Mouse (Mus musculus) ZHBTc4 (cell line): ENCODE data around the gene Camk1d.

Source experiments
- DNase-seq: peaks from one replicate; pipeline ENCODE4 v3.0.0-alpha.2; 2011; ENCODE audit warnings: low read depth, low spot score

Camk1d gene

DNA sequence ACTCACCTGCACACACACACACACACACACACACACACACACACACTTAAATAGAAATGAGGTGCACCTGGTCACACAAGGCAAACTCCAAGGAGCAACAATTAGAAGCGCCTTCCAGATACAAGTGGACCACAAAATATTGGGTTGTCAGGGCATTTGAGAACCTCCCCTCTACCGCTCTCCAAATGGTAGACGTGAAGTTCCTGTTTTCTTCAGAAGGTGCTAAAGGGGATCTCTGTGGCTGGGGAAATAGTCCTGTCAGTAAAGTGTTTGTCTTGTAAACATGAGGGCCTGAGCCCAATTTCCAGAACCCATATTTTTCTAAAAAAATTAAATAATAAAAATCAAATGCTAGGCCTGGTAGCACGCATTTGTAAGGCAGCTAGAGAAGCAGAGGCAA, 4.4 kb downstream of the Camk1d start:
- no peak for DNase-seq

DNA sequence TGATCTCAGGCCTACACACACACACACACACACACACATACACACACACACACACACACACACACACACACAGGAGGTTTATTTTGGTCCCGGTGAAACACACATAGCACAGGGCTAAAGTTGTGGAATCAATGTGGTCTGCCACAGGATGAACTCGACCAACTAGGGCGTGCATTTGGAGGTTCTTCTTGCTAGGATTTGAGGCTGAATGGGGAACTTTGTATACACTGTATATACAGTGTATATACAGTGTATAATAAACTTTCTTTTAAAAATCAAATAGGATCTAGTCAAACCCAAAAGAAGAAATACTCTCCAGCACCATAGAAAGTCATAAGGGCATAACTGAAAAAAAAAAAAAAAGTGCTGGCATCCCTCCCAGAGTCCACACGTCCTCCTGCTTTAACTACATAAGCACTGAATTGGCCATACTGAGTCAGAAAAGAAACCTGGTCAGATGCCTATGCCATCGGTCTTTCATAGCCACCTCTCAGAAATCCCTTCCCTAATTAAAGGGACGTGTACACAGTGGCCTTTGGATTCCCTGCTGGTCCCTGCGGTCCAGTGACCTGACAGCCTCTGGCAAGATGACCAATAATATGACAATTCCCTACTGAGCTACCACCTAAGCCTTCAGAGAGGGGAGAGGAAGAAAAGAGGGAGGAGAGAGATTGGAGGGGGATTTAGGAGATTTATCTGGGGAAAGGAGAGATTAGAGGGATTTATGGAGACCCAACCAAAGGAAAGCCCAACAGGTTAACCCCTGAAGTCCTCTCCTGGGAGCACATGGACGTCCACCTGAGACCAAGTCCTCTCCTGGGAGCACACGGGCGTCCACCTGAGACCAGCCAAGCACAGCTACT, 6.2 kb downstream of the Camk1d start:
- DNase-seq, result no peak

DNA sequence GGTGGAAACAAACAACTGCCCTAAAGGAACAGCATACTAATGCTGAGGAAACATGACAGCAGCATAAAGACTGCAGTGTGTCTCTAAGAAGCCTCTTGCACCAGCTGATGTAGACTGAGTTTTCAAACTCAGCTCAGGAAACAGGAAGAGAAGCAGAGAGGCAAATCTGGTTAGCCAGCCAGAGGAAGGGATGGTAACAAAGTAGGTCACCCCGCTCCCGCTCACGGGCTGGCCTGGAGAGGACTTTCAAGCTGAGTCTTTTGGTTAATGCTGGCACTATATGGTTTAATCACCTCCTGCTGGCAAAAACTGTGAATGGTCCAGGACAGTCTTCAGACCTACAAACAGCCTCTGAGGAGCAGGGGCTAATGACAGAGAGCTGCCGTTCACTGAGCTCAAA, 7.7 kb downstream of the Camk1d start:
- DNase-seq, result no peak

DNA sequence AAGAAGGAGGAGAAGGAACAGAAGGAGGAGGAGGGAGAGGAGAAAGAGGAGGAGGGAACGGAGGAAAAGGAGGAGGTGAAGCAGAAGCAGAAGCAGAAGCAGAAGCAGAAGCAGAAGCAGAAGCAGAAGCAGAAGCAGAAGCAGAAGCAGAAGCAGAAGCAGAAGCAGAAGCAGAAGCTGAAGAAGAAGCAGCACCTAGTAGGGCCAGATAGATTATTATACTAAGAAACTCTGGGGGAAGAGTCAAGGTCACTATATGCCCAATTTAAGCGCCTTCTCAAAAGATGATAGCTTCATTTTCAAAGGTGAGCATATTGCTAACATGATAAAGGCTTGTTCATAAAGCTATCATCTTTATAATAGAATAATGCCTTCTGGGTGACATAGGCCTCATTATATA, 11.9 kb downstream of the Camk1d start:
- no peak for DNase-seq

DNA sequence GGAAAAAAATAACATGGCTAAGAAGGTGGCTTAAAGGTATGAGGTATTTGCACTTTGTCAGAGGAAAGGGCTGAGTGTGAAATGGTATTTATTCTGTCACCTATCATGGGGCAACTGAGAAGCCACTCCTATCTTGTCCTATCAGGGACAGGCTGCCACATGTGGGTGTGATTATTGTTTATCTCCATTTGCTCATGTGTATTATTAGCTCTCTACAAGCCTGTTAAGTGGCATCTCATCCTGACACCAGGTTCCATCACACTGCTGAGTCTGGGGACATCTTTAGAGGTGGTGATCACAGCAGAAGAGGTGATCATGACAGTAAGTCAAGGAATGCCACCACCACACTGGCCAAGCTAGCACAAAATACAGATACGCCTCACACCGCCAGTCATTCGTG, 13.4 kb downstream of the Camk1d start:
- no peak for DNase-seq

DNA sequence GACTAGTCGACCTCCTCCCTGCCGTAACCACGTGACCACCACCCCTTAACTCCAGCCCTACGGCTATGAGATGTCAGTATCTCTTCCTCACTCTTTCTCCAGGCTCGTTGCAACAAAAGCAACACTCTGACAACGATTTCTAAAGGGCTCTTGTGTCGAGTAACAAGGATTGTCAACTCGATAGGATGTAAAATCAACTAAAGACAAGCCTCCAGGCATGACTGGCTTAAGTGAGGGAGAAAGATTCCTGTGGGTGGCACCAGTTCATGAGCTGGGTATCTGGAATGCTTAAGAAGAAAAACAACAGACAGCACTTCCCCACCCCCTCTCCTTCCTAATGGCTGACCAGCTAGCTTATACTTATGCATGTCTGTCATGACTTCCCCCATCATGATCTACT, 15.9 kb downstream of the Camk1d start:
- DNase-seq, result no peak

DNA sequence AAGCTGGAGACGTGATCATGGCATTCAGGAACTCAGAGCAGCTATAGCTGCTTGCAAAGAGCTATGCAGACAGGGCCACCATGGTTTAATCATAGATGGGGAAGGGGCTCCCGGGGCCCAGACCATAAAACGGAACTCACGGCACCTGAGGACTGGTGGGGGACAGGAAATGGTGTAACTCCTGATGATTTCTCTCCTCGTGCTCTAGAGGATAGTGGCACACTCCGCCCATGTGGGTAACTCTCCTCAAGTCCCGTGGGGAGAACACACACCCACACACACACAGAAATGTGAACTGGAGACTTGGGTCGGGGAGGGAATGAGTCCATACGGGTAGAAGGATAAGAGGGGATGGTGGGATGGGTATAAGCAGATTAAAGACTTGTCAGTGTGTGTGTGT, 20.2 kb downstream of the Camk1d start:
- DNase-seq, result peak; percentile 52

DNA sequence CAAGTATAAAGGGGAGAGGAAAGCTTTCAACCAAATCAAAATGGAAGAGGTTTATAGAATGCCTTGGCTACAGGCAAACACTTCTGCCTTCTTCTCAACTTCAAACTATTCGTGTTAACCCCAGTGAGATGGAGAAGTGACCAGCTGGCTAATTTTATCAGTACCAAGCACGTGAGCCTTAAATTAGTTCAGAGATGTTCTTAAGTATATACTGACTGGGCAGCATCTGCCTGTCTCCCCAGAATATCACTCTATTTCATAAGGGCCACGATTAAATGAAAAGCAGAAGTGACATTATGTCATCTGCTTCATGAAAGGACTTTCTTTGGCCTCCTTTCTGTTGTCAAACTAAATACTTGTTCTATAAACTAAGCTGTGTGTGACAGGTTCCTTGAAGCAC, 22.6 kb downstream of the Camk1d start:
- no peak for DNase-seq

DNA sequence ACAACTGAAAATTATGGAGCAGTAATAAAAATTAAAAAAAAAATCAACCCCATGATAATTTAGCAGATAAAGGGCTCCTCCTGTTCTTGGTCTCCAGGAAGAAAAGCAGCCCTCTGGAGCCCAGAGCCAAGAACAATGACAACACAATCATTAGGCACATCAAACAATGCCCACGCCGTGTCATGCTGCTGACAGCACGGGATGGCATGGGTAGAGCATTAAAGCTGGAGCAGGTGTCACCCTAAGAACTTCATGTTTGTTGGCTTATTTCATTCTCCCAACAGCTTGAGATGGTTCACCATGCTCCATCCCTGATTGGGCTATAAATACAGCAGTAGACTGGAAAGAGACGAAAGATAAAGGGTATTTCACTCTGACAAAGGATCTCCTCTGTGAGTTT, 30.9 kb downstream of the Camk1d start:
- no peak for DNase-seq

DNA sequence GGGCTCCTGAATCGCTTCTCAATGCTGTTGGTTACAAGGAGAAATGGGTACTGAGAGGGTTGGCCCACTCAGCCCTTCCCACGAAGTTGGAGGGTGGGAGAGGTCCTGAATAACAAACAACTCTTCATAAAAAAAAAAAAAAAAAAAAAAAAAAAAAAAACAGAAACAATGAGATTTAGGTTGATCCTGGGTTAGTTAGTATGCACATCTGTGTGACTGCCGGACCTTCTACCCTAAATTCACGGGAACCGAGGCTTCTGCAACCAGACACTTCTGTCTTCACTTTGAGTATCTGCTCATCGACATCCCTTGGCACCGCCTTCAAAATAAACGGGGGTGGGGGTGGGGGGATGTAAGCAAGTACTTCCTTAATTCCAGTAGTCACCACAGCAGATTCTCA, 32.4 kb downstream of the Camk1d start:
- no peak for DNase-seq

DNA sequence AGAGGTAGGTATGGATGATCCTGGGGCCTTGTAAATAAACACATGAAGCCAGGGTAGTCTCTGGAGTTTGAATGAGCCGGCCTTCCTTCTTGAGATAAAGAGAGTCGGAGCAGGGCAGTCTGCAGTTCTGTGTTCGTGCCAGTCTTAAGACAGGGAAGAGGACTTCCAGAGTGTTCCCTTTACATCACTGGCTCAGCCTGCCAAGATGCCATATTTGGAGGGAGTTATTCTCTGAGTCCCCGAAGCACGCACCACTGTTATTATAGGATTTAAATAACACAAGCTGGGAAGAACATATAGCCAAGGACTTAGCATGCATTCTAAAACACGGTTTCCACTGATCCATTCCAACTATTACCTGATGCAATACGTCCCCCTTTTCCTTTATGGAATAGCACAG, 33.0 kb downstream of the Camk1d start:
- no peak for DNase-seq

DNA sequence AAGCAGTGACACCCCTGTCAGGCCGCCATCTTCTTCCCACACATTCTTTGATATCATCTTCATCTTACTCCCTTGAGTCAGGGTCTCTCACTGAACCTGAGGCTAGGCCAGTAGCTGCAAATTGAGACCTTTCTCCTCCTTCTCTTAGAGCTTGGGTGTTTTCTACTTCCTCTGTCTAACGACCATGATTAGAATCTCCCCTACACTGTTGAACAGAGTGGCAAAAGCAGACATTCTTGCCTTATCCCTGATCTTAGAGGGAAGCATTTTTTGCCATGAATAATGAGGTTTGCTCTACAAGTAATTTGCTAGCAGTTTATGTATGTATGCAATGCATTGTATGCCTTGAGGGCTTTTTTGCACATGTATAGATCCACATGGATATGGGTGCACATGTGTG, 35.3 kb downstream of the Camk1d start:
- no peak for DNase-seq

DNA sequence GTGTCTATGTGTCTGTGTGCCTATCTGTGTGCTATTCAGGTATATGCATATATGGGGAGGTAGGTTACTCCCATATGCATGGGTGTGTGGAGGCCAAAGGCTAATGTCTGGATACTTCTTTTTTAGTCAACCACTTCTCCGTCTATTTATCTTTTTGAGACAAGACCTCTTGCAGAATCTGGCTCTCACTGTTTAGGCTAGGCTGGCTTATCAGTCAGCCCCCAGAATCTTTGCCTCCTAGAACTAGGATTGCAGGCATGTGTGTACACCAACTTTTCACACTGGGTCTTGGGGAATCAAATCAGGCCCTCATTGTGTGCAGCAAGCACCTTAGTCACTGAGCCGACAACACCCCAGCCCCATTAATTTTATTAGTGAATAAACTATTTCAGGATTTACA, 36.8 kb downstream of the Camk1d start:
- DNase-seq, result no peak

DNA sequence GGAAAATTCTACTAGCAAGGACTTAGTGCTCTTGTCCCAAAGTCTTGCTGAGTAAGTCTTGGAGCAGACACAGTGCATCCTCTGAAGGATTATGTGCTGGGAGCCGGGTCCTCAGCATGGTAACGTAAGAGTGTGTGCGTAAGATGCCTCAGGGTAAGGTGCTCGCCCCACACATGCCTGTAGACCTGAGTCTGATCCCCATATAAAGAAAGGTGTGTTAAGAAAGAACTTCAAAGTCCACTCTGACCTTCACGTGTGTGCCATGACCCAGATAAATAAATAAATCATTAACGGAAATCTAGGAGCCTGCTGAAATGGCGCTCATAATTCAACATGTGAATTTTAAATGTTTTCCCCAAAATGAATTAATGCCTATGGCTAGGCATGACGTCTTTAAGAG, 37.5 kb downstream of the Camk1d start:
- no peak for DNase-seq

DNA sequence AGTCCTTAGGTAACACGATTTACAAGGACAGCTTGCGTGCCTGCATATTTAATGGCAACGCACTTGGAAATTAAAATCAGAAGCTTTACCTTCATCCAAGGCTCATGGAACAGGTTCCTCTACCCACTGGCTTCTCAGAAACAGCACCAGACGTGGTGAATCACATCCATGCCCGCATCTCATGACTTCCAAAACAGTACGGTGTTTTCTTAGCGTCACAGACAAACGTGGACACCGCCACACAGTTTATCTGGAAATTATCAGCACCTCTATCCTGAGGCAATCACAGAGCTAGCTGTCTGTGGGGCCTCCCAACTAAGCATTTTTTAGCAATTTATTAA, 38.2 kb downstream of the Camk1d start:
- DNase-seq, result no peak

DNA sequence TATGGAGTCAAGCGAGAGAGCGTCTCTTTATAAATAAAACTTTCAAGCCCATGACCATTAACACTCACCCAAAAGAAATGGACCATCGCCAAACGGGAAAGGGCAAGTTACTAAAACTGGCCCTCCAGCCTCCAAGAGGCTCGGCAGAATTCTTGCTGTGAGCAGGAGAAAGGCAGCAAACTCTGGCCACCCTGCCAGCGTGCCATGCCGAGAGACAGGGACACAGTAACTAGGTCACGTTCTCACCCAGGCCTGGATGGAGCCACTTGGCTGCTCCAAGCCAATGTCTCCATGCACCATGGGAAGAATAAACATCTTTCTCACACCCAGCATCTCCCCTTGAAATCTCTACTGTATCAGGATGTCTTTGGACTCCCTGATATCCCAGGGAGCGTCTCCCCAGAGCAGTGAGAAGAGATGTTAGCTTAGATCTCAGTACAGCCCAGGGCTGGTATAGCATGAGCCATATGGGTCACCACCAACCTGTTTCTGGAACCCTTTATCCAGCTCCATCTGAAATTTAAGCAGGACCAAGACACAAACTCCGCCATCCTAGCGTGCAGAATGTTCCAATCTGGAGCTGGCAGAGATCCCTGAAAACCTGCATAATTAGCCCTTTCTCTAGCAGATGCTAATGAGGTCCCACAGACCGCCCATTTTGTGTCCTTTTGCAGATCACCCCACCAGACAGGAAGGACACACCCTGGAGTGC, 38.7 kb downstream of the Camk1d start:
- DNase-seq, result peak; percentile 80

DNA sequence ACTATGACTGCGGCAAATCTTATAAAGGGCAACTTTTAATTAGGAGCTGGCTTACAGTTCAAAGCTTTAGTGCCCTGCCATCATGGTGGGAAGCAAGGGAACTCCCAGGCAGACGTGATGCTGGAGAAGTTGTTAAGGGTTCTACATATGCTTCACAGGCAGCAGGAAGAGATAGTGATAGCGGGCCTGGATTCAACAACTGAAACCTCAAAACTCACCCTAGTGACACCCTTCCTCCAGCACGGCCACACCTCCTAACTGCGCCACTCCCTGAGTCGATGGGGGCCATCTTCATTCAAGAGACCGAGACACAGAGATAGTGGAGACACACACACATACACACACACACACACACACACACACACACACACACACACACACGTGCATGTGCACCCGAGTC, 39.8 kb downstream of the Camk1d start:
- no peak for DNase-seq

DNA sequence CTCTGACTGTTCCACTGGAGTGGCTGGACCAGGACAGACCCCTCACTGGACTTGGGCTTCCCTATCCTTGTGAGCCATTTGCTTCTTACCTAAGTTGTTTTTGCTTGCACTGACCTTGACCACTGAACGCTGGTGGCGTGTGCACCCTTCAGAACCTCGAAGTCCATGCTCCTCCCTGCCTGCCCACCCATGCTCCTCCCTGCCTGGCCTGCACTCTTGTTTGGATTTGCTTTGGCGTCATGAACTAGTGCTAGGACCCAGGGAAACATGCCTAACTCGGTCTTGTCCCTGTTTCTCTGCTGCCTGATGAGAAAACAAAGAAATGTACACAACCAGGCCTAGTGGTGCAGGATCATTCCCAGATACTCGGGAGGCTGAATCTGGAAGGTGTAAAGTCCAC, 40.5 kb downstream of the Camk1d start:
- DNase-seq, result no peak

DNA sequence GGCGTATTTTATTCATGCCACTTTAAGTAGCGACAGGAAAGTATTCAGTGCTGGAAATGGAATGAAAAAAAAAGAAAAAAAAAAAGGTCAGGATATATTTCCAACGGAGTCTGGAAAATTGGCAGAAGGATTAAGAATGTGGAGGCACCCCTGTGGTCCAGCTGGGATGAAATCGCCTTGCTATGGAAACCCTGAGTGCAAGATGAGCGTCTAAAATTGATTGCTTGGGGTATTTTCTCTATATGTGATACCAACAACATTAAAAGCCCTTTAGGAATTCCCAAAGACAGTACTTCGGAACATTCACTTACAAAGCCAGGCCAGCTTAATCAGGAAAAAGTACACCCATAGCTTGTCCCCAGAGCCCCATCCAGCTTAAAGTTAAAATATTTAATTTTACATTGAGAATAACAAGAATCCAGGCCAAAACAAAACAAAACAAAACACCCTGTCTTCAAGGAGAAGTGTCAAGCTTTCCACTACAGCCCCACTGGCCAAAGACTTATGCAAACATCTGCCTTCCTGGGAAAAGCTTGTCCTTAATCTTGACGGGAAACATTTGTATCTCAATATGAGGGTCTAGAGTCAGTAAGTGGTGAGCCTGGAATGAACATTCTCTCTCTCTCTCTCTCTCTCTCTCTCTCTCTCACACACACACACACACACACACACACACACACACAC, 41.3 kb downstream of the Camk1d start:
- DNase-seq, result no peak

DNA sequence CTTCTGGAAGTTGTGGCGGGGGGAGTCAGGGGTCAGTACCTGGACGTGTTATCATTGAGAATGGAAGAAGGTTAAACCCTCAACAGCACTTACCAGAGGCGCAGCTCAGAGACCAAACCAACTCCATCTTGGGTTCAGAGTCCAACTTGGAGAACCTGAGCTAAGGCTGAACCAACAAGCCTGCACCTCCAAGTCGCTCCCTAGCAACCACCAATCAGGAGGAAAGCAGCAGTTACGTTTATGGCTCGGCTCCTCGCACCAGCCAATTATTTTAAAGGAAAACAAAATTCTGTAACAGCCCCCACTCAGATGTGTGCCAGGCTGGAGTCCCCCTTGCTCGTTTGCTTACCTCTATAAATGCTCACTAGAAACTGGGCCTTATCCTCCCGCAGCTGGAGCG, 44.2 kb downstream of the Camk1d start:
- DNase-seq, result peak; percentile 51

DNA sequence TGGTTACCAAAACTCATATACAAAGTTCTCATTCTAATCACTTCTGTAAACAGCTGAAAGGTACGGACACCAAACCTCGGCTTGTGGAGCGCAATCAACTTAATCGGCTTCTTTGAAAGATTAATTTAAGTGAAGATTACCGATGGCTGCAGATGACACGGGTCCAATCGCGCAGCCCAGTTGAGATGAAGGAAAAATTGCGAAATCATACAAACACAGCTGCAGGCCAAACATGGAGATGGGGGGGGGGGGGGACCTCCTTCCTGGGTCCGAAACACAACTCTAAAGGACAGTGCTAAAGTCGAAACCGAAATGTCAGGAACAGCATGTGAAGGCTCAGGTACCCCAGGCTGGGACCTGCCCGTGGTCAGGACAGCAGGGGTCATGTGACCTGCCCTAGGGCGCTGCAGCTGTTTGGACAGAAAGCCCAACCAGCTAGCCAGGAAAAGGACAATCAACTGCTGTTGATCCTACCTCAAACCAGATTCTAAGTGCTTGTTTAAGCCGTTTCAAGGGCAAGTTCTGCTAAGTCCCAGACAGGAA, 44.7 kb downstream of the Camk1d start:
- DNase-seq, result peak; percentile 71

DNA sequence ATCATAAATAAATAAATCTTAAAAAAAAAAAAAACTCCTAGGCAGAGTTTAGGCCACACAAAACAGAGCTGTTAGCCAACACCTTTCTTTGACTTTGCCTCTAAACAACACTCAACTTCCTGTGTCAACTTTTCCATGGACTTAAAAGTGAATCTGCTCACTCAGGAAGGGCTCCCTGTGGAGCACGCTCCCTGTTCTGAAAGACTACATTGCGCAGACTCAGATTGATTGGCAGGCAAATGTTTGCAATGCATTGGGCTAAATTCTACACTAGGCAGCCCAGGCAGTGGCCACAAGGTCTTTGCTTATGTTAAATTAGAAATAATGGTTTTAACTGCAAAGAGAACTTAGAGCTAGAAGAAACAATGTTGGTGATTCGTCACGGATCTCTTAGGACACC, 45.4 kb downstream of the Camk1d start:
- peak; percentile 79 for DNase-seq

DNA sequence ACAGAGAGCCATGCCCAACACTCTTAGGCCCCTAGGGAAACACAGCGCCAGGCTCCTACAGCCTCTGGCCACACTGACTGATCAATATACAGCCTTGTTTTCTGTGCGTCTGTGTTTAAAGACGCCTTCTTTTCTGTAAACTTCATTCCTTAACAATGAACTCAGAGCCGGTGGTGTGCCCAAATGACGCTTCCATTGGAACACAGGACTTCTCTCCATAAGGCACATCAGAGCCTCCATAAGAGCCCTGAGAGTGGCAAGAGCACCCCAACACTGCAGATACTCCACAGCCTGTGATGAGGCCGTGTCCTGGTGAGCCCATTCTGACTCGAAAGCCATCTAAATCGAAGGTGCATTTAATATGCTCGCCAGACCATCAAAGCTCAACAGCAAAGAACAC, 50.8 kb downstream of the Camk1d start:
- DNase-seq, result no peak
